Mouse (Mus musculus) heart, adult 2 months (tissue): Measurements from ENCODE around the gene Muc1.

Experiments
- CTCF ChIP-seq: fragments of 200-600 bp; IDR thresholded peaks from 2 replicates; pipeline ENCODE4 v1.8.1; 2022; ENCODE audit warnings: antibody characterized with exemption, mild to moderate bottlenecking, moderate library complexity
- EP300 ChIP-seq: fragments of 200-500 bp; IDR thresholded peaks from 2 replicates; pipeline ENCODE4 v1.6.1; 2011; ENCODE audit warnings: low read depth, low read length, control low read depth; ENCODE audit not compliant: insufficient read depth
- POLR2A ChIP-seq: fragments of 200-500 bp; IDR thresholded peaks from 2 replicates; pipeline ENCODE4 v1.6.1; 2011; ENCODE audit warnings: mild to moderate bottlenecking, low read depth, low read length, control low read depth; ENCODE audit not compliant: insufficient read depth

DNA sequence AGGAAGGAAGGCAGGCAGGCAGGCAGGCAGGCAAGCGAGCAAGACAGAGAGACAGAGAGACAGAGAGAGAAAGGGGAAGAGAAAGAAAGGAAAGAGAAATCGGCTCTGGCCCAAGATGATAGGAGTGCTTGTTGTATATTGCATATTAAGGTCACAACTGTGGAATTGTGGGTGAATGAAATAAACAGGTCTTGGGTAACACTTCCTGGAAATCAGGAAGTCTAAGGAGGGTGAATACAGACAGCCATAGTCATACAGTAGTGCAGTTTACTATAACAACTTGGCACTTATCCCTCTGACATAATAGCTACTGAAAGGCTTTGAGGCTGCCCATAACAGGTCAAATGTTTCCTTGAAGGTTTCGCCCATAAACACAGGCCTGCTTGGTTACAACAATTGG lies 29.0 kb upstream of the Muc1 start:
- no peak for TF ChIP-seq CTCF
- TF ChIP-seq EP300 = no peak
- no peak for TF ChIP-seq POLR2A
